Mouse (Mus musculus): Measurements from ENCODE around the gene Prmt8. TPM values are rescaled to one million over a fixed set of nuclear protein-coding genes. Genes with fewer than 3 reads are reported as not detected.

Prmt8 gene
- total and polyA plus RNA-seq, 2 experiments, result not detected

DNA sequence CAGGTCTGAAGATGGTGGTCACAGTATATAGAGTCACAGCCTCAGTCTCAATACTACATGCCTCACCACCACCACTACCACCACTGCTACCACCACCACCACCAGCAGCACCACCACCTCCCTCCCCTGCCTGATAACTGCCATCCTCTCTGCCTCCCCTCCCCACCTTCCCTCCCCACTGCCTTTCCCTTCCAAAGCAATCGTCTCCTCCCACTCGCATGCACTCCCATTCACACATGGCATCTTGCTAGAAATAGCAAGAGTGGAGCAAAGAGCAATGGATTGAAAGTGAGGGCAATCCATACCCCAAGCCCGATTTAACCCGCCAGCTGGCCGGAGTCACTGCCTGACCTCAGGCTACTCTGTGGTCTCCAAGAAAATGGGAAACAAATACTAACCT lies 3.7 kb downstream of the Prmt8 start:
- WGBS, result 44% methylated on average over 5 of the region's 5 CpGs
- H3K27me3 ChIP-seq (ENCODE audit: control insufficient read depth, insufficient read depth, low read length), result peaks cover 14% of the 10 kb centered on the region; the same call in 1 of the 2 replicates
- H3K4me1 ChIP-seq (ENCODE audit: control insufficient read depth, insufficient read depth, low read length), result no peaks in the 10 kb centered on the region
- no peaks in the 10 kb centered on the region for H3K79me2 ChIP-seq (ENCODE audit: control insufficient read depth, insufficient read depth, low read length)
- TF ChIP-seq POLR2A (IDR thresholded peaks at IDR 0.05; ENCODE audit: extremely low read depth, insufficient read depth, low read length) (no peak), CTCF (IDR thresholded peaks at IDR 0.05; ENCODE audit: low read depth, low read length) (no peak)
- no peak for DNase-seq (ENCODE audit: extremely low read depth, low read depth, low spot score)
- H3K9ac ChIP-seq (ENCODE audit: low read depth, low read length), result no peak overlapping the region
- H3K36me3 ChIP-seq (ENCODE audit: control insufficient read depth, insufficient read depth, low read length), result no peaks in the 10 kb centered on the region
- H3K27ac ChIP-seq (replicated peaks; ENCODE audit: insufficient read depth, low read depth, low read length), result no peak overlapping the region
- no peak overlapping the region for H3K4me3 ChIP-seq (ENCODE audit: insufficient read depth, low read depth, low read length)

DNA sequence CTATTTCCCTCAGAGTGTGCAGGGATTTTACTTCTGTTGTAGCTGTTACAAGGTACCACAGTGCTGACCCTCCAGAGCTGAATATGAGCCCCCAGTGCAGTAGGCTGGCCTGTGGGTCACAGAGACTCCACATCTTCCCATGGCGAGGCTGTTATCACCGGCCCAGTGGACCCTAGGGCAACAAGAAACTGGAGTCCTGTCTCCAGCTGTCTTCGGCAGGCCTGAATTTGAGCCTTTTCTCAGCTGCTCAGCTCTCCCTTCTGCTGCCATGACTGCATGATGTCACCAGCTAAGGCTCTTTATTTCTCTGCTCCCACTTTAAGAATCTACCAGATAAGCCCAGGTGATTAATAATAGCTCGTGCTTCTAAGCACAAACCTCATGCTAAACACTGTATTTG lies 11.0 kb downstream of the Prmt8 start:
- no peak overlapping the region for H3K27ac ChIP-seq (replicated peaks; ENCODE audit: insufficient read depth, low read depth, low read length)

DNA sequence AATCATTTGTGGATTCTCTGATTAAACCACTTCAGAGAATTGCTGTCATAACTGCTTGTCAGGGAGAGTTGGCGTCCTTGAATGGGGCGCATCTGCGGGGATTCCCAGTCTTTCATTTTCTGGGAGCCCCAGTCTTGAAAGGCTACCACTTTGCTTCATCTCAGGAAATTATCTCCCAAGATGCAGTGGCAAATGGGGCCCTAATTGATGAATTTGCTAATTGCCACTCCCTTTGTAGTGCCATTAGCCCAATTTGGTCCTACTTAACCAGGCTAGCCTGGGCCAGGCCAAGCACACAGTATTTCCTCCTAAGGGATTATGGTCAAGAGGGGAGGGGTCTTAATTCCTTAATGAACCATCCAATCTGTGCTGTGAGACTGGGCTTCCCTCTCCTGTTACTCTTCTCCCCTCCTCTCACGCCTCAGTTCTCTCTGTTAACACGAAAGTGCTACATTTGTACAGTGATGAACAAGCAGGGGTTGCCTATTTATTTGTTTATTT lies 11.6 kb downstream of the Prmt8 start:
- DNase-seq (ENCODE audit: extremely low read depth, low read depth, low spot score), result no peak
- Histone ChIP-seq H3K9ac (ENCODE audit: low read depth, low read length) (no peak overlapping the region), H3K36me3 (ENCODE audit: control insufficient read depth, insufficient read depth, low read length) (no peaks in the 10 kb centered on the region), H3K79me2 (ENCODE audit: control insufficient read depth, insufficient read depth, low read length) (no peaks in the 10 kb centered on the region), H3K27ac (replicated peaks; ENCODE audit: insufficient read depth, low read depth, low read length) (no peak overlapping the region), H3K4me3 (ENCODE audit: insufficient read depth, low read depth, low read length) (no peak overlapping the region), H3K4me1 (ENCODE audit: control insufficient read depth, insufficient read depth, low read length) (no peaks in the 10 kb centered on the region), H3K27me3 (ENCODE audit: control insufficient read depth, insufficient read depth, low read length) (no peaks in the 10 kb centered on the region)
- TF ChIP-seq CTCF (IDR thresholded peaks at IDR 0.05; ENCODE audit: low read depth, low read length) (no peak), POLR2A (IDR thresholded peaks at IDR 0.05; ENCODE audit: extremely low read depth, insufficient read depth, low read length) (no peak)
- WGBS, result 82% methylated on average over 5 of the region's 5 CpGs

More for the DNA sequence above, 11.0 kb downstream of the Prmt8 start:
- H3K4me1 ChIP-seq (ENCODE audit: control insufficient read depth, insufficient read depth, low read length), result no peaks in the 10 kb centered on the region
- no peaks in the 10 kb centered on the region for H3K36me3 ChIP-seq (ENCODE audit: control insufficient read depth, insufficient read depth, low read length)
- WGBS, result 59% methylated on average over 4 of the region's 4 CpGs
- no peak overlapping the region for H3K4me3 ChIP-seq (ENCODE audit: insufficient read depth, low read depth, low read length)
- H3K79me2 ChIP-seq (ENCODE audit: control insufficient read depth, insufficient read depth, low read length), result no peaks in the 10 kb centered on the region
- TF ChIP-seq POLR2A (IDR thresholded peaks at IDR 0.05; ENCODE audit: extremely low read depth, insufficient read depth, low read length) (no peak), CTCF (IDR thresholded peaks at IDR 0.05; ENCODE audit: low read depth, low read length) (no peak)
- DNase-seq (ENCODE audit: extremely low read depth, low read depth, low spot score), result no peak
- H3K9ac ChIP-seq (ENCODE audit: low read depth, low read length), result no peak overlapping the region
- H3K27me3 ChIP-seq (ENCODE audit: control insufficient read depth, insufficient read depth, low read length), result no peaks in the 10 kb centered on the region

DNA sequence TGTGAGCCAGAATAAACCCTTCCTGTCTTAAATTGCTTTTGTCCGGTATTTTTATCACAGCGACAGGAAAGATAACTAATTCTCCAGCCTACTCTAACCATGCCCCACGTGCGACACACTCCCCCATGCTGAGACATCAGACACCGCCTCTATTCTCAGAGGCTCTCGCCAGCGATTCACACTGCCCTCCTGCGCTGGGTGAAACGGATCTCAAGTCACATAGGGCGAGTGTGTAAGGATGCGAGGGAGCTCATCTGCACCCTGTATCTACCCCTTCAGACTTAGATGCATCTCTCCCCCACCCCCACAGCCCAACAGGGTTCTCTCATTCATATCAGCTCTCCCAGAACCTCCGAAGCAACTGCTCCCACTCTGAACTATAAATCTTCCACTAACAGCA lies 12.4 kb downstream of the Prmt8 start:
- TF ChIP-seq CTCF (IDR thresholded peaks at IDR 0.05; ENCODE audit: low read depth, low read length), result no peak
- TF ChIP-seq POLR2A (IDR thresholded peaks at IDR 0.05; ENCODE audit: extremely low read depth, insufficient read depth, low read length), result no peak
- Histone ChIP-seq H3K4me3 (ENCODE audit: insufficient read depth, low read depth, low read length) (no peak overlapping the region), H3K4me1 (ENCODE audit: control insufficient read depth, insufficient read depth, low read length) (no peaks in the 10 kb centered on the region), H3K79me2 (ENCODE audit: control insufficient read depth, insufficient read depth, low read length) (no peaks in the 10 kb centered on the region), H3K36me3 (ENCODE audit: control insufficient read depth, insufficient read depth, low read length) (no peaks in the 10 kb centered on the region), H3K9ac (ENCODE audit: low read depth, low read length) (no peak overlapping the region), H3K27ac (replicated peaks; ENCODE audit: insufficient read depth, low read depth, low read length) (no peak overlapping the region), H3K27me3 (ENCODE audit: control insufficient read depth, insufficient read depth, low read length) (no peaks in the 10 kb centered on the region)
- WGBS, result 71% methylated on average over 12 of the region's 12 CpGs
- no peak for DNase-seq (ENCODE audit: extremely low read depth, low read depth, low spot score)

DNA sequence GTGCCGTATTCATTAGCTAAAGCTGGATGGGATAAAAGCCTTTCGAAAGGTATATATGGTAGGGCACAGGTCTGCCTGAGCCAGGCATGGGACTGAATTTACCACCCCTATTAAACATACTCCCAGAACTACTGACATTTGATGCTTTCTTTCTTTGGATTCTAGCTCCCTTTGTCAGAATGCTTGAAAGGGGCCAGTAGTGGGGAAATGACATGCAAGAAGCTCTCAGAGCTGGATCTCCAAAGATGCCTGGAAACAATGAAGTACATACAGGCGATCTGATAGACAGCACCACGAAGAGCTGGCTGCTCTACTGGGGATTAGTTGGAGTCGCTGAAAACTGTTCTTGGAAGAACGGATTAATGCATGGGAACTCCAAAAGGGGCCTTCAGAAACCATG lies 16.0 kb downstream of the Prmt8 start:
- Histone ChIP-seq H3K27me3 (ENCODE audit: control insufficient read depth, insufficient read depth, low read length) (no peaks in the 10 kb centered on the region), H3K36me3 (ENCODE audit: control insufficient read depth, insufficient read depth, low read length) (no peaks in the 10 kb centered on the region), H3K4me1 (ENCODE audit: control insufficient read depth, insufficient read depth, low read length) (no peaks in the 10 kb centered on the region), H3K4me3 (ENCODE audit: insufficient read depth, low read depth, low read length) (no peak overlapping the region), H3K9ac (ENCODE audit: low read depth, low read length) (no peak overlapping the region), H3K27ac (replicated peaks; ENCODE audit: insufficient read depth, low read depth, low read length) (no peak overlapping the region), H3K79me2 (ENCODE audit: control insufficient read depth, insufficient read depth, low read length) (no peaks in the 10 kb centered on the region)
- TF ChIP-seq POLR2A (IDR thresholded peaks at IDR 0.05; ENCODE audit: extremely low read depth, insufficient read depth, low read length), result no peak
- TF ChIP-seq CTCF (IDR thresholded peaks at IDR 0.05; ENCODE audit: low read depth, low read length), result no peak
- 70% methylated on average over 6 of the region's 6 CpGs for WGBS
- DNase-seq (ENCODE audit: extremely low read depth, low read depth, low spot score), result no peak

DNA sequence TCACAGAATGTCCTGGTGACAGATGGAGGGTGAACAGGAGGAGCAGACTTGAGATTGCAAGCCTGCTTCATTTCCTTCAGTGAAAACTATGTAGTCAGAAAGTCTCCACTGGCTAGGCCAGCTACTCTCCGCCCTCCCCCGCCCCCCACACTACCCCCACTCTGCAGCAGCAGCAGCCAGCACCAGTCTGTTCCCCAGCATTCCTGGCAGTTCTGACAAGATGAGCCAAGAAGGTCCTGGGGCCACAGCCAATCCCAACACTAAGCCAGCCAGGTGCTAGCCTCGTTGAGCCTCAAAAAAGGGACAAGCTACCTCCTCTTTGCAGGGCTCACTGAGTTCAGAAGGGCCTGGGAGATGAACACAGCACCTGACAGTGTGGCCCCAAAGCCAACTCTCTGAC lies 16.6 kb downstream of the Prmt8 start:
- Histone ChIP-seq H3K4me1 (ENCODE audit: control insufficient read depth, insufficient read depth, low read length) (no peaks in the 10 kb centered on the region), H3K79me2 (ENCODE audit: control insufficient read depth, insufficient read depth, low read length) (no peaks in the 10 kb centered on the region), H3K4me3 (ENCODE audit: insufficient read depth, low read depth, low read length) (no peak overlapping the region), H3K36me3 (ENCODE audit: control insufficient read depth, insufficient read depth, low read length) (no peaks in the 10 kb centered on the region), H3K27ac (replicated peaks; ENCODE audit: insufficient read depth, low read depth, low read length) (no peak overlapping the region), H3K9ac (ENCODE audit: low read depth, low read length) (no peak overlapping the region), H3K27me3 (ENCODE audit: control insufficient read depth, insufficient read depth, low read length) (no peaks in the 10 kb centered on the region)
- no peak for TF ChIP-seq CTCF (IDR thresholded peaks at IDR 0.05; ENCODE audit: low read depth, low read length)
- no peak for TF ChIP-seq POLR2A (IDR thresholded peaks at IDR 0.05; ENCODE audit: extremely low read depth, insufficient read depth, low read length)
- DNase-seq (ENCODE audit: extremely low read depth, low read depth, low spot score), result no peak
- WGBS, result 51% methylated on average over 3 of the region's 3 CpGs

All from liver, adult 2 months (tissue).